Mouse (Mus musculus): ENCODE data around the gene Car6.

Car6 gene

DNA sequence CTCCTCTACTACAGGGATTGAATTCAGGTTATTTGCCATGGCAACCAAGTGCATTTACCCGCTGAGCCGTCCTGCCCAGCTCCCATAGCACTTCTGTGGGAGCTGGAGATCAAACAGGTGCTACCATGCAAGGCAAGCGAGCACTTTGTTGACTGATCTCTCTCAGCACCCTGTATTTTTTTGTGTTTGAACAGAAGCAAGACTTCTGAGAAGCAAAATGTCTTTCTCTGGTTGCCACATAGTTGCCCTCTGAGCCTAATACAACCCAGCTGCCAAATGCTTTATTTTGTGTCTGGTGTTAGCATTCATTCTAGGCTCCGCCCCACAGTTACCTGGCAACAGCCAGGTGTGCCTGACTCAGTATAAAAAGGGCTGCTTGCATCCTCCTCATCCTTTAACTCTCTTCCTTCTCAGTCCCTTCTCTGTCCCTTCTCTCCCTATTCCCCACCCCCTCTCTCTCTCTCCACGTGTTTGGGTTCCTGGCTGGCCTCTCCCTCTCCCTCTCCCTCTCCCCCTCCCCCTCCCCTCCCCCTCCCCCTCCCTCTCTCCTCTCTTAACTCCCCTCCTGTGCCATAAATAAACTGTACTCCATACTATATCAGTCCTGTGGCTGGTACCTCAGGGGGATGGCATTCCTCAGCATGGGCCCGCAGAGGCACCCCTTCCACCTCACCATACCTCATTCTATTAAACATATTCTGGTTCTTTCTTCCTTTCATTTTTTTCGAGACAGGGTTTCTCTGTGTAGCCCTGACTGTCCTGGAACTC, 27.6 kb upstream of the Car6 start:
- DNase-seq (ENCODE audit: low spot score): no peak

DNA sequence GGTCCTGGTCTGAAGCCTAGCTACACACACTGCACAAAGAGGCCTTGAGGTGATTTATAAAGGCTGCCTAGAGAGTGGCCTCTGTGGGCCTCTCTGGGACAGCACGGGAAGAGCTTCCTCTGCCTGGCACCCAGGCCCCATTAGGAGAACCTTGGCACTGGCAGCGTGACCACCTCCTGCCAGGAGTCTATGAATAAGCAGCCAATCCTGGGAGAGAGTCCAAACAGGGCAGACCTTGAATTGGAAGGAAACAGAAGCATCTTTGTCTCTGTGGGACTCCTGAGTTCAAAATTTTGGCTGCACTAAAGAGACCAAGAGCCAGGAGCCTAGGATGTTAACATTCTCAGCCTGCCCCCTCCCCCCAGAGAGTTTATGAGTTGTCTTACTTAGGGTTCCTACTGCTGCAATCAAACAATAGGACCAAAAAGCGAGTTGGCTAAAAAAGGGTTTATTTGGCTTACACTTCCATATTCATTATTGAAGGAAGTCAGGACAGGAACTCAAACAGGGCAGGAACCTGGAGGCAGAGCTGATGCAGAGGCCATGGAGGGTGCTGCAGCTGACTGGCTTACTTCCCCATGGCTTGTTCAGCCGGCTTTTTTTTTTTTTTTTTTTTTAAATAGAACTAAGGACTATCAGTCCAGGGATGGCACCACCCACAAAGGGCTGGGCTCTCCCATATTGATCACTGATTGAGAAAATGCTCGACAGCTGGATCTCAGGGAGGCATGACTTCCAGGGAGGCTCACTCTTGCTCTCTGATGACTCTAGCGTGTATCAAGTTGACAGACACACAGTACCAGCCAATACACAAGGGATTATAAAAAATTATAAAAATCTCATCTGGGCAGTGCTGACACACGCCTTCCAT, 25.9 kb upstream of the Car6 start:
- DNase-seq (ENCODE audit: low spot score): no peak

DNA sequence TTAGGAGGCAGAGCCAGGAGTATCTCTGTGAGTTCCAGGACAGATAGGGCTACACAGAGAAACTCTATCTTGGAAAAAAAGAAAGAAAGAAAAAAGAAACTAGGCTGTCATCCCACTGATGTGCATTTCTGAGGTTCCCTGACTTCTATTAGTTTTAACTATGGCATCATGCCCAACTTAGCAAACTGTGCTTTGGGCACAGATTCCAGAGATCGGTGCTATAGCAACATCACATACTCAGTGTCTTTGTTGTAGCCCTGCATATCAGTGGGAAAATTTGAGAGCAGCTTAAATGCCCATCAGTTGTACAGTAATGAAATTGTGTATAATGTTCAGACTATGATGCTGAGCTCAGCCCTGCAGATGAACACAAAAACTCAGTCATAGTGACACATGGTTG, 24.6 kb upstream of the Car6 start:
- no peak for DNase-seq (ENCODE audit: low spot score)

DNA sequence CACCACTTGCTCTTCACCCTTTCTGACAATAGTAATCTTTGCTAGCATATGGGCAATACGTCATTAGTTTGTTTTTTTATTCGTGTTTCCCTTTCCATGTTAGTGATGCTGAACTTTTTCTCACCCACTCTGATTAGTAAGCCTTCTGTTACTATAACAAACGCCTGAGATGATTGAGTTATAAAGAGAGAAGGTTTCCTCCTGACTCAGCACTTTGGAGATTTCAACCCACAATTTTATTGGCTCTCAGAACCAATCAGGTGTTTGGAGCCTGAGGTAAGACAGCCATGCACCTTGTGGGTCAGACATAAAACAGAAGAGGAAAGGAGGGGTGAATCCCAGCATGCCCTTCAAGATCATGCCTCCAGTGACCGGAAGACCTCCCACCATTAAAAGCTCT, 22.7 kb upstream of the Car6 start:
- no peak for DNase-seq (ENCODE audit: low spot score)

DNA sequence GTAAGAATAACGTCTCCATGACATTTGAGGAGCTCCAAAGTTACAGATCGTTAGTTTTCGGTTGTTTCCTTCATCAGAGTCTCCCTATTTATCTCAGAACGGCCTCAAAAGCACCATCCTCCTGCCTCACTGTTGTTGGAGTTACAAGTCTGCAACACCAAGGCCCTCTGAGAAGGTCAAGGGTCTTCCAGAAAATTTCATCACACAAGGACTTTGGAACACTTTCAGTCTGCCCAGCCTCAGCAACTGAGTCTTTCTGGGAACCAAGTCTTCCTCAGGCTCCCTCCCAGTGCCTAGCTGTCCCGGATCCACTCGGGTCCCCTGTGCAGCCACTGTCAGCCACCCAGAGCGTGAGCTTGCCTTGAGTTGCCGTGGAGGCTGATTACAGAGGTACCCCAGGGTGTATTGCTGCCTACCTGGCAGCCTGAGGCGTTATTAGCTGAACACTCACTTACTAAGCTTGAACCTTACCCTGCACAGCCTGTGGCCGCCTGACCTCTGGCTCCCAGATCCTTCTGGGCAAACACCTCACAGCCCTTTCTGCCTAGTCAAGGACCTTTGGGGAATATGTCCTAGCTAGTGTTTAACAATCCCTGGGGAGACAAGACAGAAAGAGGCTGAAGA, 20.0 kb upstream of the Car6 start:
- DNase-seq (ENCODE audit: low spot score): no peak

DNA sequence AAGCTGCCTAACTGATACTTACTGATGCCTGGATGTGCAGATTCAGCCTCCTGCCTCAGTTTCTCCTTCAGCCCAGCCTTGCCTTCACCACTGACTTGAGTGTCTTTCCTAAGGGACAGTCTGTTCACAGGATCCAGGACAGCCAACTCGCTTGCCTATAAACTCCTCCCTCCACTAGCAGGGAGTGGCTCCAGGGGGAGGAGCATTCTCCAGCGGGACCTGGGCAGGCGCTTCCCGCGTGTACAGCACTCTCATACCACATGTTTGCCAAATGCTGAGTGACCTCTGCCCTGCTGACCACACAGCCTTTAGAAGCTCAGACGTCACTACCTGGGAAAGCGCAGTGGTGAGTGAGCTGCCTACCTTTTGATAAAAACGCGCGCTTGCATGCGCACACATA, 19.5 kb upstream of the Car6 start:
- DNase-seq (ENCODE audit: low spot score): no peak

DNA sequence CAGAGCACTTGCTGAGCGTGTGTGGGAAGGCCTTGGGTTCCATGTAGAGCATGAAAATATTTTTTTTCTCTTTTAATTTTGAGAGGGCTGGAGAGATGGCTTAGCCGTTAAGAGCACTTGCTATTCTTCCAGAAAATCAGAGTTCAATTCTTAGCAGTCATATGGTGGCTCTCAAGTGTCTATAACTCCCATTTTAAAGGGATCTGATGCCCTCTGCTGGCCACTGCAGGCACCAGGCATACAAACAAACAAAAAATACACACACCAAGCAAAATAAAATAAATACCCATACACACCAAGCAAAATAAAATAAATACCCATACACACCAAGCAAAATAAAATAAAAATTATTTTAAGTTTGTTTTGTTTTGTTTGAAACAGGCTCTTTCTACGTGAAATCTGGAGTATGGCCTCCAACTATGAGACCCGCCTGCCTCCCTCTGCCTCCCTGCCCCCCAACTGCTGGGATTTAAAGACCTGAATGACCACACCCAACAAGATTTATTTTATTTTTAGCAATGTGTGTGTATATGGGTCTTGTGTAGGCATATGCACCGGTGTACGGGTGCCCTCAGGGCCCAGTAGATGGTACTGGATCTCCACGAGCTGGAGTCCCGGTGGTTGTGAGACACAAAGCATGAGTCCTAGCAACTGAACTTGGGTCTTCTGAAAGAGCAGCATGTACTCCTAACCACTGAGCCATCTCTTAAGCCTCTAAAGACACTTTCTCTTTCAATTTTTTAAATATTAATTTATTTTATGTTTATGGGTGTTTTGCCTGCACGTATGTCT, 18.6 kb upstream of the Car6 start:
- no peak for DNase-seq (ENCODE audit: low spot score)

DNA sequence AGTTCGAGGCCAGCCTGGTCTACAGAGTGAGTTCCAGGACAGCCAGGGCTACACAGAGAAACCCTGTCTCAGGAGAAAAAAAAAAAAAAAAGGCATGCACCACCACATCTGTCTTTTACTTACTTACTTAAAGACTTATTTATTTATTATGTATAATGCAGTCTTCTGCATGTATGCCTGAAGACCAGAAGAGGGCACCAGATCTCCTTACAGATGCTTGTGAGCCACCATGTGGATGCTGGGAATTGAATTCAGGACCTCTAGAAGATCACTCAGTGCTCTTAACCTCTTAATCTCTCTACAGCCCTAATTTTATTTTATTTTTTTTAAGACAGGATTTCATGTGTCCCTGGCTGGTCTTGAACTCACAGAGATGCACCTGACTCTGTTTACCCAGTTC, 16.8 kb upstream of the Car6 start:
- DNase-seq (ENCODE audit: low spot score): no peak

DNA sequence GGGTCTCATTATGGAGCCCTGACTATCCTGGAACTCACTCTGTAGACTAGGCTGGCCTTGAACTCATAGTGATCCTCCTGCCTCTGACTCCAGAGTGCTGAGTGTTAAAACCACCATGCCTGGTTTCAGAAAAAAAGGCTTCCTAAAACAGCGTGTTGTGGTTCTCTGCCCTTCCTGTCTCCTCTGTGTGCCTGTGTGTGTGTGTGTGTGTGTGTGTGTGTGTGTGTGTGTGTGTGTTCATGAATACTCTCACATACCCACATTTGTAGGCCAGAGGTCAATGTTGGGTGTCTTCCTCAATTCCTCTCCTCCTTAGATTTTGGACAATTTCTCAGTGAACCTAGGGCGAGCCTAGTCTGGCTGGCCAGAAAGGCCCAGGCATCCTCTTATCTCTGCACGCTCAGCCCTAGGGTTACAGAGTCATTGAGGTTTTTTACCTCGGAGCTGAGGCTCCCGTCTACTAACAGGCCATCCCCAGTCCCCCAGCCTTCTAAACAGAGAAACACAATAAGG, 16.0 kb upstream of the Car6 start:
- no peak for DNase-seq (ENCODE audit: low spot score)

DNA sequence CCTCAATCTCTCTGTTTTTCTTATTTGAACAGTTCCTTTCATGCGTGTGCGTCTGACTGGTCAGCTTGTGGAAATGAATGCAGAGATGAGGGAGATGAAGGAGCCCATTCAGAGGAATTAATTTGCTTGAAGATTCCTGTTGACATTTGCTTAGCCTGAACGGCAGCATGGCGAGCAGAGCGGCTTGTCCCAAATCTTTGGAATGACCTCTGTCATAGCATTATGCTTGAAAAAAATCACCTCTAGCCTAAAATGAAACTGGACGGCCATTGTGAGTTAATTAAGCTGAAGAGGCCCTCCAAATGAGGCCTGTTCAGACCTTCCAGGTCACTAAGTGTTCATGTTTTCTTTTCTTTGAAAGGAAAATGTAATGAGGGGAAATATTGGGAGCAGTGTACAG, 15.3 kb upstream of the Car6 start:
- no peak for DNase-seq (ENCODE audit: low spot score)

DNA sequence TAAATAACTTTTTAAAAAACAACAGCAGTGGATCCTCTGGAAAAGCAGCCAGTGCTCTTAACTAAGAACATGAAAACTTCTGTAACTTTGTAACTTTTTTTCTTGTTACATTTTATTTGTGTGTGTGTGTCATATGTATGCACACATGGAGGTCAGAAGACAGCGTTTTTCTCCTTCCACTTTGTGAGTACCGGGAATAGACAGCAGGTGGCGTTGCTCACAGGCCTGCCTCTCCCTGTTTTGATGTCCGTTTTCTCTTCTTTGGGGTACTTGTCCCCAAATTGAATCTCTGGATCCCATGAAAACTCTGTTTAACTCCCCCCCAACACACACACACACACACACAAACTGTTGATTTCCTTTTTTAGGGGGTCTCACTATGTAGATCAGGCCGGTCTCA, 12.8 kb upstream of the Car6 start:
- no peak for DNase-seq (ENCODE audit: low spot score)

DNA sequence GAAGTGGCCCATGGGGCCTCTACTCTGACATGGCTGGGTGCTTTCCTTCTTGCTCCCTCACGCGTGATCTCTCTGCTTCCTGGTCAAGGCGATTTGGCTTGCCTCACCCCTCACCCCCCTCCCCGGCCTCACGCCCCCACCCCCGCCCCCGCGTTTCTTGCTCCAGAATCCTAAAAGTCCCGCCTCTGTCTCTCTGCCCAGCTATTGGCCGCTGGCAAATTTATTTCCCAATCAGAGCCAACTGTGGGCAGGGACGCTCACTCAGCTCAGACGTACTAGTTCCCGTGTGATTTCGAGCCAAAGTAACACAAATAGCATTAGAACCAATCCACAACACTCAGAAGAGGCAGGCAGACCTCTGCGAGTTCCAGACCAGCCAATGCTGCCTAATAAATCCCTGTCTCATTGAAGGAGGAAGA, 11.4 kb upstream of the Car6 start:
- no peak for DNase-seq (ENCODE audit: low spot score)

DNA sequence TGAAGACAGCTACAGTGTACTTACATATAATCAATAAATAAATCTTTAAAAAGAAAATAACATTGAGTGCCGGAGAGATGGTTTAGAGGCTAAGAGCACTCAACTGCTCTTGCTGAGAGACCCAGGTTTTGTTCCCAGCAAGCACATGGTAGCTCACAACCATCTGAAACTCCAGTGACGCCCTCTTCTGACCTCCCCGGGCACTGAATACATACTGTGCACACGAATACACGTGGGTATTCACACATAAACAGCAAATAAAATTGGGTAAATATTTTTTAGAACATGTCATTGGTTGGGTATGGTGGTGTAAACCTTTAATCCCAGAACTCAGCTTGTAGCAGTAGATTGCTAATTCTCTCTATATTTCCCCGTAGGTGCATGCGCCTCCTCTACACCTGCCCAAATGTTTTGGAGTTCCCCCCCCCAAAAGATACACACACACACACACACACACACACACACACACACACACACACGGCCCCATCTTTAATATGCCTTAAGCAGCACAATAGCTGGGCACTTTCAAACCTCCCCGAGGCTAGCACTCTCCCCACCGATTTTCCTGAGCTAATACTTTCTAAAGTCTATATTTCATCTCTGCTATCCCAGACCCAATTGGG, 10.9 kb upstream of the Car6 start:
- no peak for DNase-seq (ENCODE audit: low spot score)

DNA sequence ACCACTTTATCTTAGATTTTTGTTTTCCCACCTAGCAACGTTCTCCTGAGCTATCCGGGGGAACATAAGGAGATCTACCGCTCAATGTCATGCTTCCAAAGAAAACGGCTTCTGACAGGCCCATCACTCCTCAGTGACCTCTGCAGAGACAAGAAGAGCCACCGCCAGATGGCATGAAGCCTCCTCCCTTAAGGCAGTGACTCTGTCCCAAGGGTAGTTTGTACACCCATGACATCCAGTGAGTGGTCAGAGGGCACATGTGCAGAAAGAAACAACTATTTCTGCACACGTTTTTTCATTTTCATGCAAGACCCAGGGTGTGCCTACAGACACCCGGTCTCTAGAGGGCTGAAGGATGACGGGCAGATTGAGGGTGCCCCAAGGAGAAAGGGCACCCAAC, 9.2 kb upstream of the Car6 start:
- DNase-seq (ENCODE audit: low spot score): no peak

DNA sequence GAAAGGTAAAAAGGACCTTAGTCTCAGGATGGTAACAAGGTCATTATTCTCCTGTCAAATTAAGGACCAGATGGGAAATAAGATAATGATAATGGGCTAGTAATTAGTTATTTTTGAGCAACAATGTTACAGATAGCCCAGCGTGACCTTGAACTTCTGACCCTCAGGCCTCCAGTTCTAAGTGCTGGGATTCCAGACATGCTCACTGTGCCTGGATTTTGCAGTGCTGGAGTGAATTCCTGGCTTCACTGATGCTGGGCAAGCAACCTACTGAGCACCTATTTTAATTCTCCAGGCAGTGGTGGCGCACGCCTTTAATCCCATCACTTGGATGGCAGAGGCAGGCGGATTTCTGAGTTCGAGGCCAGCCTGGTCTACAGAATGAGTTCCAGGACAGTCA, 8.6 kb upstream of the Car6 start:
- DNase-seq (ENCODE audit: low spot score): no peak

DNA sequence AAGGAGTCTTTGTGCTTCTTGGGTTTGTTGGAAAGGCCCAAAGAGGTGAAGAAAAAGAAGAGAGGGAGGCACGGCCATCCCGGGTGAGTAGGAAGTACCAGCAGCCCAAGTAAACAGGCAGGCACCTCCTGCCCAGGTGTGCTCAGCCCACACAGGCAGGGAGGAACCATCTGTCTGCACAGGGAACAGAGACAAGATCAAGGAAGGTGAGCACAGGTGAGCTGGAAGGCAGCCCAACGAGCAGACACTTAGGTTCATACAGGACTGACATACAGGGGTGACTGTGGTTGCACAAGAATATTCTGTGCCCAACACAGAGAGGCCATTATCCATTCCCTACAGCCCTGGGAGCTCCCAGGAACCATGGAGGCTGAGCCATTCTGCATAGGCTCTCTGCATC, 3.7 kb upstream of the Car6 start:
- DNase-seq (ENCODE audit: low spot score): no peak

DNA sequence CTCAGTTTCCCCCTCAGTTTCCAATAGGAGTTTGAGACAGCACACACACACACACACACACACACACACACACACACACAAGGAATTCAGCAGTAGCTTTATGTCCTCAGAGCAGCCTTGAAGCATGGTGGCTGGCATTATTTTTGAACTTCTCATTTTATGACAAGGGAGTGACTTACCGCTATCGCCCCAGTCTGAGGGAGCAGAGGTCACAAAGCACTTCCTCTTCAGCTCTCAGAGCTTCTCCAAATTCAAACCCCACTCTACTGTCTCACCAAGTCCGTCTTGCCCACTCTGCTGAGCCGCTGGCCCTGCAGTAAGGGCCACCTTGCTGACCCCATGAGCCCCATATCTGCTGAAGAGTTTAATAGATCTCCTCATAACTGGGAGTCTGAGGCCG, 1.6 kb upstream of the Car6 start:
- no peak for DNase-seq (ENCODE audit: low spot score)

DNA sequence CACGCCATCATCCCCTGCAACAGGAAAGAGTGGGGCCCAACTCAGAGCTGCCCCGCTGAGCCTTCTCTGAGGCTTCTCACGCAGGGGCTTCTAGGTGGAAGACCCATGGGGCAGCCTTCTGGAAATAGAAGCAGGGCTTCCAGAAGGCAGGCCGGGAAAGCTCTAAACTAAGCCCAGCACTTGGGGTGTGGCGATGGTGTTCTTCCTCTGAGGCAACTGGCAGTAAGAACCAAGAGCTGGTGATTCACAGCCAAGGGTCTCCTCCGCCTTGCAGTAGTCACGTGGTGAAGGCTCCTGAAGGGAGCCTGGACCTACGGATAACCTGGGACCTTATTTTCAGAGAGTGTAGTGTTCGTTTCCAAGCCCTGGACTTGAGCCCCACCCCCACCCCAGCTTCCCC, 2.9 kb downstream of the Car6 start:
- no peak for DNase-seq (ENCODE audit: low spot score)

DNA sequence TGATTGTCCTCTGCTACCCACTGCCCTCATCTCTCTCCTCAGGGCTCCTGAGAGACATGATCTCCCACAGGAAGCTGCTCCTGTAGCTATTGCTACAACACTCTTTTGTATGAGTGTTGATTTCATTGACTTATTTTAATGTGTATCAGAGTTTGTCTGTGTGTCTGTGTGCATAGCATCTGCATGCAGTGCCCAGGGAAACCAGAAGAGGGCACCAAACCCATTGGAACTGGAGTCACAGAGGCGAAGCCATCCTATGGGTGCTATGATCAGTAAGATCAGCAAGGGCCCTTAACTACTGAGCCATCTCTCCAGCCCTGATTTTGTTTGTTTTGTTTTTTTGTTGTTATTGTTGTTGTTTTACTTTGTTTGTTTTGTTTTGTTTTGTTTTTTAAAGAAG, 7.2 kb downstream of the Car6 start:
- peak; percentile 61 for DNase-seq (ENCODE audit: low spot score)

DNA sequence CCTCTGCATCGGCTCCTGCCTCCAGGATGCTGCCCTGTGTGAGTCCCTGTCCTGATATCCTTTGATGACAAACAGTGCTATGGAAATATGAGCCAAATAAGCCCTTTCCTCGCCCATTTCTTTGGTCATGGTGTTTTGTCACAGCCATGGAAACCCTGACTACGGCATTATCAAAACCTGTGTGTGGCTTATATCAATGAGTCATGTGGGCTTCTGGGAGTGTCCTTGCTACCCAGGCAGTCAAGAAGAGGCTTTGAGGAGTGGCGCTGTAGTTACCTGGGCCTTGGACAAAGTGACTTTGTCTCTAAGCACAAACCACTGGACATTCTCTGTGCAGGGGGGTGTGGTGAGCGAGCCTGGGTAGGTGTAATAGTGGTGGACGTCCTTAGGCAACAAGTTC, 8.9 kb downstream of the Car6 start:
- DNase-seq (ENCODE audit: low spot score): no peak

DNA sequence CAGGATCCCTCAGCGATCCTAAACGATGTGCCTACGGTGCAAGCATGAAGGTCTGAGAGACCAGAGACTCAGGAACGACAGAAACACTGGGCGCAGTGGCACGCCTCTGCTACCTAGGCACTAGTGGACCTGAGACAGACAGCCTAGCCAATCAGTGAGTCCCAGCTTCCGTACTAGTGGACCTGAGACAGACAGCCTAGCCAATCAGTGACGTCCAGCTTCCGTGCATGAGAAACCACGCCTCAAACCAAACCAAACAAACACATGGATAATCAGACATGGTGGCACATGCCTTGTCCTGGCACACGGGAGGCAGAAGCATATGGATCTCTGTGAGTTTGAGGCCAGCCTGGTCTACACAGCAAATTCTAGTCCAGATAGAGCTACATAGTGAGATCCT, 12.9 kb downstream of the Car6 start:
- DNase-seq (ENCODE audit: low spot score): peak; percentile 55

DNA sequence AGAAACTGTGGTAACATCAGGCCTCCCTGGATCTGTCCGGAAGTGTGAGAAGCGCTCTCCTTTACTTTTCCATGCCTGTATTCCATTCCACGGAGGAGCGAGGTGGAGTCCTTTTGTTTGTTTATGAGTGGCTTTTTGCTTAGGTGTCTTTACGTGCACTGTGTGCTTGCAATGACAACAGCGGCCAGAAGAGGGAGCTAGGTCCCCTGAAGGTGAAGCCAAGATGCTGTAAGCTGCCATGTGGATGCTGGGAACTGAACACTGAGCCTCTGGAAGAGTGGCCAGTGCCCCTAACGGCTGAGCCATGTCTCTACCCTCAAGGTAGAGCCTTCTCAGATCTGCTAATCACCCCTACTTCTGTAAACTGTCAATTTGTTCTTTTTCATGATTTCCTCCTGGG, 19.8 kb downstream of the Car6 start:
- DNase-seq (ENCODE audit: low spot score): peak; percentile 43
